Mouse (Mus musculus) MEL (cell line): ENCODE measurements around the gene Ypel4.

ENCODE experiments used
- CTCF ChIP-seq, 3 experiments: IDR thresholded peaks in 2 of 3; conservative IDR thresholded peaks in 1 of 3; 2 replicates each; pipeline ENCODE4 v1.5.1; 2011 to 2012; ENCODE audit warnings: low read length in 3 of 3, low read depth in 2 of 3, mild to moderate bottlenecking in 2 of 3, improper control_type of control experiment in 1 of 3, inconsistent platforms in 1 of 3, mixed read lengths in 1 of 3, moderate library complexity in 1 of 3; ENCODE audit not compliant: control insufficient read depth in 1 of 3, insufficient read depth in 1 of 3, poor library complexity in 1 of 3, severe bottlenecking in 1 of 3
- POLR2A ChIP-seq, 2 experiments: IDR thresholded peaks; 2 replicates each; pipeline ENCODE4 v1.6.1; 2011 to 2012; ENCODE audit warnings: low read length in 2 of 2, mild to moderate bottlenecking in 2 of 2, control low read depth in 1 of 2, improper control_type of control experiment in 1 of 2, low read depth in 1 of 2, moderate library complexity in 1 of 2; ENCODE audit not compliant: control insufficient read depth in 1 of 2, insufficient read depth in 1 of 2, poor library complexity in 1 of 2

DNA sequence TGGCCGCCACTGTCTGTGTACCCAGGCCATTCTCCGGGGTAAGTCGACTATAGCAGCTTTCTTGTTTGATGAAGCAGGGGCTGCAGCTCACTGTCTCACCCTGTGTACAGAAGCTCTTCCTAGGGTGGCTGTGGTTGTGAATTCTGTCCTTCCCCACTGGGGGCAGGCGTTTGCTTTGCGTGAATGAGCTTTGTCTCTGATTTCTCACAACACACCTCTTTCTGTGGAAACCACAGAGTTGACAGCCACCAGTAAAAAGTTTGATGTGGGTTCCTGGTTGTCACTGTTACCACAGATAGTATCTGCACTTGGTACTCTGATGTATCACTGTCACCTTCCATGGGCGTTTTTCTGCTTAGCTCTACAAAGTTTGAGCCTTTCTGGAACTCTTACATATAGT lies 45.4 kb downstream of the Ypel4 start:
- peak in 2 of 3 experiments; percentile 4 to 28; a peak in 1 of 6 replicates for TF ChIP-seq CTCF (IDR thresholded peaks at IDR 0.05 in 2 of 3, conservative IDR thresholded peaks at IDR 0.05 in 1 of 3; ENCODE audit: control insufficient read depth in 1 of 3, insufficient read depth in 1 of 3, low read depth in 2 of 3, low read length in 3 of 3, poor library complexity in 1 of 3, severe bottlenecking in 1 of 3)
- TF ChIP-seq POLR2A (IDR thresholded peaks at IDR 0.05; ENCODE audit: control insufficient read depth in 1 of 2, insufficient read depth in 1 of 2, low read depth in 1 of 2, low read length in 2 of 2, poor library complexity in 1 of 2): no peak
